Mouse (Mus musculus) left cerebral cortex, adult 11 months (tissue): ENCODE results near the gene 1600002K03Rik.
"Not testable (repeated sequence)": the region's sequence is repeated elsewhere in the genome, so short reads cannot be mapped to it uniquely, and the experiment has no call there.

Experiments
- DNase-seq: peaks from one replicate; pipeline ENCODE4 v3.0.0; 2022; ENCODE audit warnings: low spot score

The 1600002K03Rik gene

DNA sequence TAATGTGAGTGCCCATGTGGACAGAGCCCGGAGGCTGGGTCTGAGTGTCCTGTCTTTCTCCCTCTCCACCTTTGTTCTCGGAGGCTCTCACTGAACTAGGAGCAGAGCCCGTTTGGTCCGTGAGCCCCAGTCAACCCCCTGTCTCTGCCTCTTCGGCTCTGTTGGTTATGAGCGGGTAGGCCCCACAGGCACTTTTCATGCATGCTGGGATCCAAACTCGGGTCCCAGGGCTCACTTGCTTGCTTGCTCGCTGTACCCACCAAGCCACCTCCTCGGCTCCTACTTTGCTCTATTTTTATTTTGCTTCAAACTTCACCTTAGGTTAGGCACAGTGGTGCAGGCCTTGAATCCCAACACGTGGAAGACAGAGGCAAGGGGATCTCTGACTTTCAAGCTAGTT, 15.0 kb downstream of the 1600002K03Rik start:
- DNase-seq: no peak

DNA sequence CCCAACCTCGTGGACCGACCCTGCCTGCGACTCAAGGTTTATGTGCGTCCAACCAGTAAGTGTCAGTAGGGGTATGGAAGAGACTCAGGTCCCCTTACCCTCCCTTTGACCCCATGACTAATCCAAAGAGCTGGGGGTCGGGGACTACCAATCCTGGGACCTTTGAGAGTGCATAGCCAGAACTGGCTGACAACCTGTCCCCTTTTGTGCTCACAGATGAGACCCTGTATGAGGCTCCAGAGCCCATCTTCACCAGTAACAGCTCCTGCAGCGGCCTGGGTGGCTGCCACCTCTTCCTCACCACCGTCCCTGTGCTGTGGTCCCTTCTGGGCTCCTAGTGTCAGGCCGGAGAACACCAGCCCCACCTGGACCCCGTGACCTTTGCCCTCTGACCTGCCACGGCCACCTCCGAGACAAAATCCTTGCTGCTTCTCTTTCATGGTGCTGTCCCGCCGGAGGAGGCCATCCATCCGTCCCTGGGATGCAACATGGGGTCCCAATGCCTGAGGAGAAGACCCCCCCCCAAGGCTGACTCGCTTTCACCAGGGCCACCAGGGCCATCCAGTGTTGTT, 15.8 kb downstream of the 1600002K03Rik start:
- no peak for DNase-seq

DNA sequence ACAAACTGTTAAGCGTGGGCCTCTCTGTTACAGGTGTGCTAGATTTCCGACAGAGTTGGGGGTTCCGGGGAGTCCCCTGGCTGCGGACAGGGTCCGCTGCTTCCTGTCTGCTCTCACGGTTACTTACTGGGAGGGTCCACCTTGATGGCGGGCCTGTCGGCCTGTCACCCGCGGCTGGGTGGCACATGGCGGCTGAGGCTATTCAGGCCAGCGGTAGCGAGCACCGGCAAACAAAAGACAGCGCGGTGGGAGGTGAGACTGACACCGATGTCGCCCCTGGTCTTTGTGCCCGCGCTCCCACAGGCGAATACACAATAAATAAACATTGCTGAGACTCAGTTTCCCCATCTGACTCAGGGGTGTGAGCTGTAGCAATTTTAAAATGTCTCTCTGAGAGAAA, 17.3 kb downstream of the 1600002K03Rik start:
- DNase-seq: no peak

DNA sequence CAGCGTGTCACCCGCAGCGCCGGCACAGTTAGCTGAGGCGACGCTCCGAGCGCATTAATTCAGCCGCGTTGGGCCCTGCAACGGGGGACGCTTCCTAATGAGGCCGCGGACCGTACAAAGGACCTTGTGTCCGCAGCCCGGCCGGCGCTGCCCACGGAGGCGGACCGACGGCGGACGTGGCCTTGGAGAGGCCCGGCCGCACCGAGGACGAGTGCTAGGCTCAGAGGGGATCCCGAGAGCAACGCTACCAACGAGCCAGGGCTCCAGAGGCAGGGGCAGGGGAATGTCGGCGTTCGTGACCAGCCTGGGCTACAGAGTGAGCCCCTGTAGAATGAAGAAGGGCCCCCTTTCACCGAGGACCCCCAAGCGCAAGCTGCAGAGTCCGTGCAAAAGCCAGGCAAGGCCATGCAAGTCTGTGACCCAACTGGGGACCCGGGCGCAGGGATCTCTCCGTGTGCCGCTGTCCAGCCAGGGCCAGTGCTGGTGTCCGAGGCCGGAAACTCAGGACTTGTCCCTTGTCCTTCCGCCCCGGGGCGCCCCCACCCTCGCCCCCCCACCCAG, 17.8 kb downstream of the 1600002K03Rik start:
- no peak for DNase-seq

DNA sequence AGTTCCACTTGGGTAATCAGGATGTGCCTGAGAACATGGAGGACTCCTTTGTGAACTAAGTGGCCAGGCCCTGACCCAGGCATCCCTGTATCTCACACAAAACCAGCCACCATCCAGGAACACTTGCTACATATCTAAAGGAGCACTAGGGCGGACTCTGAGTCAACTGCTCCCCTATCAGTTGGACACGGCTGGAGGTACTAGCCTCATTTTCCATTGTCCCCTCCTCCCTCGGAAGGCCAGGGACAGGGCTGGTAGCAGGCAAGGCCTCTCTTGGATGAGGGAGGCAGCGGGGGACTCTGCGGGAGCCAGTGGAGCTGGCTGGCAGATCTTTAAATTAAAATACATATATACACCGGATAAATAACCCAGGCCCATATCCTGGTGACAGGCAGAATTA, 21.2 kb downstream of the 1600002K03Rik start:
- no peak for DNase-seq

DNA sequence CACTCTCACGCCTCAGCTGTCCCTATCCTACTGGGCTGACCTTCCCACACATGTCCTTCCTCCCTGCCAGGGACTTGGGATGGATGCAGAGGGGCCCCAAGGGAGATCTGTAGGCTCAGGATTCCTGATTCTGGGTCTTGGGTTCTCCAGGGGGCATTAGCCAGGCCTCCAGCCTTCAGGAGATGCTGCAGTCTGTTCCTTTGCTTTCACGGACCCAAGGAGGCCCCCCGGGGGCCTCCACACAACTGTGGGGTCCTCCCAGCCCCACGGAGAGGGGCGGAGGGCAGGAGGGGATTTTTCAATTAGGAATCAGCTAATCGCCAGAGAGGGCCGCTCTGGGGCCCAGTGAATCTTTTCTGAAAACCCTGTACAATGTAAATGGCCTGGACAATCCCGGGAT, 21.7 kb downstream of the 1600002K03Rik start:
- DNase-seq: no peak

DNA sequence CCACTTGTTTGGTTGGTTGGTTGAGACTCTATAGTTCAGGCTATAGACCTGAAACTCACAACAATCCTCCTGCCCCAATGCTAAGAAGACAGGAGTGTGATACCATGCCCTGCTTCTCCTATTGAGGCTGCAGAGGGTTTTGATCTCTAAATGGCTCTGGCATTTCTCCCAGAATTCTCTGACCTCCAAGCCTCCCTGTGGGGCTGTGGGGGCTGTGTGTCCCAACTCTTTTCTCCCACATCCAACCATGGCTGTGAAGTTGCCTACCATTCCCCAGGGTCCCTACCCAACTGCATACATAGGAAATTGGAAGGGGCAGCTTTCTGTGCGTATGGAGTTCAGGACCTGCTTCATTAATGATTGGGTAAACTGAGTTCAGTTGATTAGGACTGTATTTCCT, 23.4 kb downstream of the 1600002K03Rik start:
- DNase-seq: no peak

DNA sequence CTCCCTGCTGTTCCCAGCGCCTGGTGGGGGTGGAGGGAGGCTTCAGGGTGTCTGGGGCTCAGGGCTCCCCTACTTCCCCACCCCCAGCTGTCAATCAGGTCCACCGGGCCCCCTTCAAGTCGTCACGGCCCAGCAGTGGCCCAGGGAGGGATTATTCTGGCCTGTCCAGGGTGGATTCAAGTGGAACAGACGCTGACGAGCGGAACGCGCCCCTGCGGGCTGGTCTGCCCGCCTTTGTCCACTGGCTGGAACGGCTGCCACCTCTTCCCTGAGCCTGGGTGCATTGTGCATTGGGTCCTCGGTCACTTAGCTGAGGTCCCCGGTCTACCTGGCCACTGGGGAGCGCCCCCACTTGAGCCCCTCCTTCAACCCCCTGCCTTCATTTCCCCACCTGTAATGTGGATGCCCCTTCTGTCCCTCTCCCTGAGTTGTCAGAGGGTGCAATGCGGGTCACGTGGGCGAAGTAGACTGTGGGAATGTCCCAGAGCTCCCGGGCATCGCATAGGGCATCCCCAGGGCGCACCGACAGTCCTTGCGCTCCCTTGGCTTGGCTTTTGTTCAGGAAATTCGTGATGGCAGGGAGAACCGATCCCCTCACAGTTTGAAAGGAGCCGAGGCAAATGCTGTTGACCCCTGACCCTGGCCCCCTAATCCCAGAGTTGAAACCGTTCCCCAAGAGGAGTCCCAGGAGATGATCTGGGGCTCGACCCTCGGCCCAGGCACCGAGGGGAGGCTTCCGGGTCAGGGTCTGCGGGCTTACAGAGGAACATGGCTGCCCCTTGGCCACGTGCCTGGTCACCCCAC, 24.2 kb downstream of the 1600002K03Rik start:
- DNase-seq: no peak

DNA sequence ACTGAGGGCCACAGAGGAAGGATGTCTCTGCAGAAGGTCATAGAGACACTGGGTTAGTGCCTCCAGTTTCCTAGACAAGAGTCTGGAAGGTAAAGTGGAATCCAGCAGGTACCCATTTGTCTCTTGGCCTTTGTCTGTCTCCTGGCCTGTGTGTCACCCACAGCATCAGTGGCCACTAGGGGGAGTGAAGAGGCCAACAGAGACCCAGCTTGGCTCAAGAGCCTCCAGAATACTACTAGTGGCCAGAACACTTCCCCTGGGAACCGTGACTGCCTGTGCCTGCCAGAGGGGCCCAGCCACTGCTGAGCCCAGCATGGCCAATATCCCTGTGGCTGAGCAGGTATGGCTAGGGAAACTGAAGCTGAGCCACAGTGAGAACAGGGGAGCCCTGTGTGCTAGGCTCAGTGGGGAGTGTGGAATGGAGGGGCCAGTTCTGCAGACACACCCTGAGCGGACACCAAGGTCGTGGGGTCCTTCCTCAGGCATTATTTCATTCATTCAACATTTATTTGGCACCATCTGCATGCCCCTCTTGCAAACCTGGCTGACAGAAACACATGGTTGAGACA, 26.8 kb downstream of the 1600002K03Rik start:
- peak; percentile 75 for DNase-seq

DNA sequence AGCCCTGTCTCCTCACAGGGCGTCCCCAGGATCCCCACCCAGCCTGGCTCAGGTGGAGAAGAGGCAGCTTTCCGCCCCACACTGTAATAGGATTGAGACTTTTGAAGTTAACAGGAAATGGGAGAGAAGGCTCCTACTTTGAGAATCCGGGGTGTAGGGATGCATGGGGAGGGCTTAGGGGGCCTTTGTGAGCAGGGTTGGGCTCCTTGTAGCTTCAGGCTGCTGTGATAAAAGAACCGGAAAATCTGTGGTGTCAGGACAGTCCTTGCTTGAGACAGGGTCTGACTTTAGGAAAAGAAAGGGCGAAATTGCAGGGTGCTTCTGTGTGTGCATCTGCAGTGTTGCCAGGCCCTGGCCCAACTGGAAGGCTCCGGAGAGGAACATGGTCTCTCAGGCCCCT, 27.7 kb downstream of the 1600002K03Rik start:
- no peak for DNase-seq

DNA sequence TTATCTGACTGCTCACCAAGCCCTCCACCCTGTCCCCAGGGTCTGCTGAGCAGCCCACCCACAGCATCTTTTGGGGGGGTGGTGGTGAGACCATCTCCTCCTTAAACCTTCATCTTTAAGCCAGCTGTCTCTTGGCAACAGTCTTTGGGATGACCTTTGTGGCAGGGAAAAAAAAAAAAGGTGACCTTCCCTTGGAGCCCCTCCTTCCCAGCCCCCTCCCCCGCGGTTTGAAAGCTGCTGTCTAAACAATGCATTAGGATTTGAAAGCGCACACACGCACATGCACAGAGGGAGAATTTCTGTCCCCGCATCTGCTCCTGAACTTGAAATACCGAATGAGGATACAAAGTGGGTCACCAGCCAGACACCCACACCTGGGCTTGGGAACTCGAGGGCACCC, 31.3 kb downstream of the 1600002K03Rik start:
- no peak for DNase-seq

DNA sequence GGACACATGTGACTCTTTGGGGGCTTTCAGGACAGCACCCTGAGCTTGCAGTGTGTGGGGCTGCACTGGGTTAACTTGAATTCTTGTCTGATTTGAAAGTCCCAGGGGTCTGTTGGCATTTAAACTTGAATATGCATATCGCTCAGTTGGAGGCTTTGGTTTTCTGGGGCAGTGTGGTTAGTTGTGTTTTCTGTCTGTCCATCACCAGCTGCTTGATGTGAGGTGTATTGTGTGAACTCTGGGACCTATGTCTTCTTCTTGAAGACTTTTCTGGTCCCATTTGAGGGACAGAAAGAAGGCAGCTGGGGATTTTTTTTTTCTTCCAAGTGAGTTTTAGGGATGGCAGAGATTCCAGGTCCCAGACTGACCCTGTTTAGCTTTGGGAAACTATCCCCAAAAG, 34.5 kb downstream of the 1600002K03Rik start:
- DNase-seq: no peak

DNA sequence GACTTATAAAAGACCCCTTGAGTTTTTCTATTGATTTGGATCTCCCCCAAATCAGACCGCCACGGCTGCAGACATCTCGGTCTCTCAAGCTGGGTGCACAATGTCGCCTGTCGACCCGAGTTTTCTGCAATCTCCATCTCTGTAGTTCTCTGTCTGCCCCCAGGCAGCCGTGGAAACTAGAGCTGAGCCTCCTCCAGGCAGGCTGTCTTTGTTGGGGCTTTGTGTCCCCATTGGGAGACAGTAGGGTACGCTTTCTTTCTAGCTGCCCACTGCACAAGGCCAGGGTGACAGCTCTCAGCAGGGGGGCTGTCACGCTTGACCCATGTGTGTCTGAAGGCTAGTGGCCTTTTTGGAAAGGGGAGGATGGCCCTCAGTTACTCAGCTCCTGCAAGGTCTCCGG, 34.9 kb downstream of the 1600002K03Rik start:
- no peak for DNase-seq

DNA sequence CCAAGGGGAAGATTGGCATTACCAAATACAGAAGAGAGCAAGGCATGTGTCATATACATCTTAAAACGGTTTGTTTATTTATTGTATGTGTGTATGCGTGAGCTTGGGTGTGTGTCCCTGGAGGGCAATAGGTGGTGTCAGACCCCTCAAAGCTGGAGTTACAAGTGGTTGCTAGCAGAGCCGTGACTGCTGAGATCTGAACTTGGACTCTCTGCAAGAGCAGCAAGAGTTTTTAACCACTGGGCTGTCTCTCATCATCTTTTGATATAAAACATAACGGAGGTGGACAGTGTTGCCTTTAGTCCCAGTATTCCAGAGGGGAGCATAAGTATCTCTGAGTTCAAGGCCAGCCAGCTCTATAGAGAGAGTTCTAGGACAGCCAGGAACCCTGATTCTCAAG, 35.5 kb downstream of the 1600002K03Rik start:
- no peak for DNase-seq

DNA sequence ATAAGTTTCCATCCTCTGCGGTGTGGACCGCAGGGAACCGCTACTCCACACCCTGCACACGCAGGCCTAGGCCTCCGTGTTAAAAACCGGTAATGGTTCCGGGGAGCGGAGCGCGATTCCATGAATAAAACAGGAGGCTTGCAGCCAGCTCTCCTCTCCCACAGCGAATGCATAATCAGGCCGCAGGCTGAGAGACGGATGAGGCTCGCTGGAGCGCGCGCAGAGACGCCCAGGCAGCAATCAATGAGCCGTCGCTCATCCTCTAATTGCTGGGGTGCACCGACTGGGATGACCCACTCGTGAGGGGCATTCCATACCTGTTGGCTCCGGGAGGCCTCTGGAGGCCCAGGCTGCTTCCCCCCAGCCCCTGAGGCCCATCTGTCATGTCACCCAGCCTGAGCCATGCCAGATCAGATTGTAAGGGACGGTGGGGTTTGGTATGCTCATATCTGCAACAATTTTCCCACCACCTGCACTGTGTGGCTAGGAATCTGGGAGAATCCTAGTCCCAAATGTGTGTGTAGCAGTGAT, 36.2 kb downstream of the 1600002K03Rik start:
- DNase-seq: no peak

DNA sequence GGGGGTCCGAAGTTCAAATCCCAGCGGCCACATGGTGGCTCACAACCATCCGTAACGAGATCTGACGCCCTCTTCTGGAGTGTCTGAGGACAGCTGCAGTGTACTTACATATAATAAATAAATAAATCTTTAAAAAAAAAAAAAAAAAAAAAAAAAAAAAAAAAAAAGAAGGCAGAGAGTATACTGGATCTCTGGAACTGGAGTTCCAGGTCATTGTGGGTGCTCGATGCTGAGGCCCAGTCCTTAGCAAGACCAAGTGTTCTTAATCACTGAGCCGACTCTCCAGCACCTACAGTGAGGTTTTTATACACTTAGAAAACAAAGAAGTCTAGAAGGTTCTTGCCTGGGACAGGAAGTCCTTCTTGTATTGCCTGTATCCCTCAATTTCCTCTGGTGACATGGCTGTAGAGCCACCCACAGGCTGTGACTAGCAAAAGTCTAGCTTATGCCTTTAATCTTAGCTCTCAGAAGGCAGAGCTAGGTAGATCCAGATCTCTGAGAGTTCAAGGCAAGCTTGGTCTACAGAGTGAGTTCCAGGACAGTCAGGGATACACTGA, 38.9 kb downstream of the 1600002K03Rik start:
- DNase-seq: not testable (repeated sequence)

DNA sequence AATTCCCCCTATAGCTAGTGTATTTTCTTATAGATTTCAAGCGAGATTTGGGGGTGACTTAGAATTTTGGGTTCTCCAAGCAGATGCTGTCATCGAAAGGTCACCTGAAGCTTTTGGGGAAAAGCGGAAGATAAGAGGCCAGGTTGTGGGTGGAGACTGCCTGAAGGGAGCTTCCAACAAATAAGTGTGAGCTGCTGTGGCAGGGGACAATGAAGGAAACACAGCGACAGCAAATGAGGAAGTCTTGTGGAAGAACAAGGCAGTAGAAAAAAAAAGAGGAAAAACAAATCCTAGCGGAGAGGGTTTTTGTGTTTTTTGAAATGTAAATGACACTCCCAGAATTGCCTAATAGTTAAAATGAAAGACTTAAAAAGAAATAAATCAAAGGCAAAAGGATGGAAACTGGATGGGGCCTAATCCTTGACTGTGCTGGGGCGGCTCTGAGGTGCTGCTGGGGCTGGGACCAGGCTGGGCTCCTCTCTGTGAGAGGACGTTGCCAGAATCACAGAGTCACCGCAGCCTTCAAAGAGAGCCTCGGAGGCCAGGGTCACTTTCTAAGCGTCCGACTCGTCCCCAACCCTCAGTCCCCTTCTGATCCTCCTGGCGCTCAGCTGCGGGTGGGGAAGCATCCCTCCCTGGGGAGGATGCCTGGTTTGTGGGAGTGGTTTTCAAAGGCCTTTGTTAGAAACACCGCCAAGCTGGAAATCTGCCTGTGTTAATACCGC, 42.5 kb downstream of the 1600002K03Rik start:
- no peak for DNase-seq

DNA sequence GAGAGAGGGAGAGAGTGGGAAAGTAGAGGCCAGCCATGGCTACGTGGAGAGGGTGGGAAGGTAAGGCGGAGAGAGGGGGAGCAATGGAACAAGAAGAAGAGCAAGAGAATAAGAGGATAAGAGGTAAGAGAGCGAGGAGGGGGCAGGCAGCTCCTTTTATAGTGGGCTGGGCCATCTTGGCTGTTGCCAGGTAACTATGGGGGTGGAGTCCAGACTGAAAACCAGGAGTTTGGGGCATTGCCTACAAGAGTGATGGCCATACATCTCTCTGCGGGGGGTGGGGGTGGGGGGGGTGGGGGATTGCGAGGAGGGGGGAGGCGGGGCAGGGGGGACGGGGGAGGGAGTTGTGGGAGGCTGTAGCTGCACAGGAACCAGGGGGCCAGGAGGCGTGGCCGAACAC, 47.9 kb downstream of the 1600002K03Rik start:
- DNase-seq: no peak

DNA sequence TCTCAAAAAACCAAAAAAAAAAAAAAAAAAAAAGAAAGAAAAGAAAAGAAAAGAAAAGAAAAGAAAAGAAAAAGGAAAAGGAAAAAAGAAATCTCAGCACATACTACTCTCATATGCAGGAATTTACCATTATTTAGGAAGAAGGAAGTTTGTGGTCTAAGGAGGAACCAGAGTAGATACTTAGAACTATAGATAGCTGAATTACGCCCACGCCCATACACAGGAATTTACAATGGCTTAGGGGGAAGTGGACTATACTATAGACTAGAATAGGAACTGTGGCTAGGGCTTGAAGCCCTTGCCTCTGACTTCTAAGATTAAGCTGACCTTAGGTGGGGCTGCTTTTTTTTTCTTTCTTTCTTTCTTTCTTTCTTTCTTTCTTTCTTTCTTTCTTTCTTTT, 50.4 kb downstream of the 1600002K03Rik start:
- DNase-seq: not testable (repeated sequence)
